Mouse (Mus musculus) spleen, adult 2 months (tissue): ENCODE data around the gene Ust. TPM values are rescaled to one million over a fixed set of nuclear protein-coding genes. Genes with fewer than 3 reads are reported as not detected.

Experiments used
- DNase-seq, 2 experiments: peaks; one replicate each; pipeline versions ENCODE4 v3.0.0 to v3.0.0-alpha.2; 2012 to 2021; ENCODE audit warnings: low spot score in 2 of 2, low read depth in 1 of 2
- H3K27ac ChIP-seq: fragments of 200-500 bp; 2 replicates; pipeline ENCODE4 v1.5.1; 2012; ENCODE audit warnings: low read length, inconsistent platforms; ENCODE audit not compliant: insufficient read depth
- H3K27me3 ChIP-seq: fragments of 200-500 bp; 2 replicates; pipeline ENCODE4 v1.6.1; 2012; ENCODE audit warnings: mild to moderate bottlenecking, moderate library complexity, low read length, inconsistent platforms; ENCODE audit not compliant: control insufficient read depth, insufficient read depth
- H3K36me3 ChIP-seq: fragments of 200-500 bp; 2 replicates; pipeline ENCODE4 v1.6.1; 2012; ENCODE audit warnings: mild to moderate bottlenecking, low read length, inconsistent platforms; ENCODE audit not compliant: control insufficient read depth, insufficient read depth
- H3K4me1 ChIP-seq: fragments of 200-500 bp; 2 replicates; pipeline ENCODE4 v1.6.1; 2011; ENCODE audit warnings: inconsistent platforms; ENCODE audit not compliant: control insufficient read depth, insufficient read depth, insufficient read length
- H3K4me3 ChIP-seq: fragments of 200-500 bp; 2 replicates; pipeline ENCODE4 v1.5.1; 2011; ENCODE audit warnings: mild to moderate bottlenecking, inconsistent platforms; ENCODE audit not compliant: insufficient read depth, insufficient read length; ENCODE audit errors: extremely low read depth
- CTCF ChIP-seq: fragments of 200-500 bp; IDR thresholded peaks from 2 replicates; pipeline ENCODE4 v1.5.1; 2011; ENCODE audit warnings: mild to moderate bottlenecking, inconsistent platforms; ENCODE audit not compliant: insufficient read depth, insufficient read length, insufficient replicate concordance; ENCODE audit errors: extremely low read depth
- POLR2A ChIP-seq: fragments of 200-500 bp; IDR thresholded peaks from 2 replicates; pipeline ENCODE4 v1.6.1; 2011; ENCODE audit warnings: low read depth, low read length, inconsistent platforms
- WGBS: fragments of 180-500 bp; shearing (Covaris S2); methylation state at CpG from one replicate; pipeline ENCODE4 v1.1.7; 2018; 5-methylcytosine and 5-hydroxymethylcytosine counted together
- polyA plus RNA-seq: library from polyadenylated mRNA; depleted of rRNA; stranded (reverse); fragments of >200 nt; gene quantifications from 2 replicates; pipeline ENCODE4 v1.2.3, GENCODE M21; 2012

Gene Ust
- polyA plus RNA-seq, 1 experiment: 1.9 TPM

DNA sequence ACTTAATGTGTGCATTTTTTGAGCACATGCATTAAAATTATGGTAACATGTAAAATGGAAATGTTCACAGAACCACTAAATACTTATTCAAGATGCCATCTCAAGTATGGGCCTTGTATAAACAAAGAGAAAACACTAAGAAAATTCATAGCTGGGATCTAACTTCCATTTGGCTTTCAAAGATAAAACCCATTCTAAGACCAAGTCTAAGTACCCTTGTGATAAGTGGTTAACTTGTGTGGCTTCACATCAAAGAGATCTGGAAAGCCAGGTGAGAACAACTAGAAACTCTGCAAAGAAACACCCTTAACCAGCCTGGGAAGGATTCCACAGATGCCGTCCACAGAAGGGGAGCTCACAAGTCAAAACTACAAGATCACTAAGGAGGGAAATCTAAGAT is 53.4 kb downstream of the Ust start:
- no peaks in the 10 kb centered on the region for H3K4me1 ChIP-seq
- WGBS: 87% methylated on average over 1 of the region's 1 CpGs
- no peak overlapping the region for H3K4me3 ChIP-seq
- H3K27me3 ChIP-seq: no peaks in the 10 kb centered on the region
- no peaks in the 10 kb centered on the region for H3K36me3 ChIP-seq
- no peak for DNase-seq
- H3K27ac ChIP-seq: no peak overlapping the region
- TF ChIP-seq POLR2A: no peak
- TF ChIP-seq CTCF: no peak

DNA sequence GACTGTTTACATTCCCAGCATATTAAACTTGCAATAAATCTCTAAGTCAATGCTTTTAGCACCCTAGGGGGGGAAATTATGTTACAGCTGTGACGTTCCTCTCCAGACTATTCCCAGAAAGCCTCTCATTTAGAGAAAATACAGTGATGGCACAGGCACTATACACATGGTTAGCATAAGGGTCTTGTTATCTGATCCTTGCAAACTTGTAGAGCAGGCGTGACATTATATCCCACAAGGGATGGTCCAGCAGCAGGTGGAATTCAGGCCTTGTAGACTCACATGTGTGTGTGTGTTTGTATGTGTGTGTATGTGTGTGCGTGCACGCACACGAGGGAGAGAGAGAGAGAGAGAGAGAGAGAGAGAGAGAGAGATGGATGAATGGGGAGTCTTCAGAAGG is 57.3 kb downstream of the Ust start:
- no peaks in the 10 kb centered on the region for H3K36me3 ChIP-seq

DNA sequence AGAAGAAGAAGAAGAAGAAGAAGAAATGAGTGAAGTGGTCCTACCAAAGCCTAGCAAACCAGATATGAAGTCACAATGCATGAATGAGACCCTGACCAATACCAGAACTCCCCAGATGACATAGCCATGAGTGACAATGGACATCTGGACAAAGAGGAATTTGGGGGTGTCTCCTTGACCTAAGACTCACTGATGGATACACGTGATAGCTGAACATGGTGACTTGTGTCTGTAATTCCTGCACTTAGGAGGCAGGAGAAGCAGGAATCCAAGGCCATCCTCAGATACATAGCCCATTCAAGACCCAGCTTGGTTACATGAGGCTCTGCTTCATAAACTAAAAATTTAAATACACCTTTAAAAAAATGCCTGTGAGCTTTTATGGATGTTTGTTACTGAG is 63.9 kb downstream of the Ust start:
- no peak for DNase-seq
- 58% methylated on average over 1 of the region's 1 CpGs for WGBS

More for the DNA sequence above, 57.3 kb downstream of the Ust start:
- DNase-seq: no peak
- no peak for TF ChIP-seq POLR2A
- TF ChIP-seq CTCF: no peak
- 84% methylated on average over 5 of the region's 5 CpGs for WGBS
- Histone ChIP-seq H3K27ac (no peak overlapping the region), H3K27me3 (no peaks in the 10 kb centered on the region), H3K4me3 (no peak overlapping the region), H3K4me1 (no peaks in the 10 kb centered on the region)

DNA sequence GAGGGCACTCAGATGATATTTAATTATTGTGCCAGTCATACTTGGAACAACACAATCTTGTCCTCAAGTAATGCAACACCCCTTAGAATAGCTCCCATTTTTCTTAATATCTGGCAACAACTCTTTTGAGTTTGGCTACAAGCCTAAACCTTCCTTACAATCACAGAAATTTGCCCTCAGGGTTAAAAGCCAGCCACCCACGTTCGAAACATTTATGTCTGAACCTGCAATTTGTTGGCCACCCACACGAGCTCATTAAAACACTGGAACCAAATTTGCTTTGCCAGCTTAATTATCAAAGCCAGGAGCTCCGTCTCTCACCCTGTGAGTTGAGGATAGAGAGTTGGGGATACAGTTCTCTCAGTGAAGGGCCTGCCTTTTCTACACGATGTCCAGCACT is 70.9 kb downstream of the Ust start:
- TF ChIP-seq POLR2A (no peak), CTCF (no peak)
- DNase-seq: no peak
- Histone ChIP-seq H3K27ac (no peak overlapping the region), H3K27me3 (no peaks in the 10 kb centered on the region), H3K4me3 (no peak overlapping the region), H3K4me1 (no peaks in the 10 kb centered on the region), H3K36me3 (no peaks in the 10 kb centered on the region)
- WGBS: 80% methylated on average over 5 of the region's 5 CpGs

More for the DNA sequence above, 63.9 kb downstream of the Ust start:
- TF ChIP-seq POLR2A: no peak
- TF ChIP-seq CTCF: no peak
- no peak overlapping the region for H3K27ac ChIP-seq
- no peaks in the 10 kb centered on the region for H3K27me3 ChIP-seq
- no peaks in the 10 kb centered on the region for H3K36me3 ChIP-seq
- no peaks in the 10 kb centered on the region for H3K4me1 ChIP-seq
- no peak overlapping the region for H3K4me3 ChIP-seq

DNA sequence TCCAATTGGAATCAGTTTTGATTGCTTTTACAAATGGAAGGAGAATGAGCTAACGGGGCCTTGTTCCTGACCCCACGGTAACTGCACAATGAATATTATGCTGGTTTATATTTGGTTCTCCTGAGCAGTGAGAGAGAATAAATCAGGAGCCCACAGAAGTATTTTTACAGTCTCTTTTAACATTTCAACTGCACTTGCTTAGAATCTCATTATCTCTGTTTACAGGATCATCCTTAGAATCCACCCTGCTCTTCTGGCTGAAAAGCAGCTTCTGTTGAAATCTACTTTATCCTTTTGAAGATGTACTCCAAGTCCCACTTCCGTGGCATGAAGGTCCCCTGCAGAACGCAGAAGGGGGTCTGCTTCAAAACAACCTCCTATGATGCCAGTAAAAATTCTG is 71.7 kb downstream of the Ust start:
- no peak overlapping the region for H3K27ac ChIP-seq
- TF ChIP-seq POLR2A (no peak), CTCF (no peak)
- no peak overlapping the region for H3K4me3 ChIP-seq
- 81% methylated on average over 4 of the region's 4 CpGs for whole genome bisulfite sequencing
- no peaks in the 10 kb centered on the region for H3K36me3 ChIP-seq
- DNase-seq: no peak
- H3K27me3 ChIP-seq: no peaks in the 10 kb centered on the region
- H3K4me1 ChIP-seq: no peaks in the 10 kb centered on the region

DNA sequence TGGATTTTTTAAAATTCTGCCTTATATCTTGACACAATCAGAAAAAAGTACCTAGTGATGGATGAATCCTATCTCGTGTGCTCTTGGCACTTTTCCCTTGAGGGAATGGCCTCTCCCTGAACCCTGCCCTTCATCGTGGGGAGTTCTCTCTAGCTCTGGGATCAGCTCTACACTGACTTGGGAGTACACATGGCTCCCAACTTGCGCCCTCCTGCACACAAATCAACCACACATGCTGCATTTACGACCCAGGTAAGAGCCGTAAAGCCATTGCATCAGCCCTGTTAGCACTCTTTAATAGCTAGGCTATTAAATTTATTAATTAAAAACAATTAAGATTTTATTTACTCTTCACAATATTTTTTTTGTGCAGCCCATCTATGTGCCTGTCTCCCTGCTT is 74.6 kb downstream of the Ust start:
- 86% methylated on average over 5 of the region's 5 CpGs for WGBS
- H3K4me1 ChIP-seq: no peaks in the 10 kb centered on the region

DNA sequence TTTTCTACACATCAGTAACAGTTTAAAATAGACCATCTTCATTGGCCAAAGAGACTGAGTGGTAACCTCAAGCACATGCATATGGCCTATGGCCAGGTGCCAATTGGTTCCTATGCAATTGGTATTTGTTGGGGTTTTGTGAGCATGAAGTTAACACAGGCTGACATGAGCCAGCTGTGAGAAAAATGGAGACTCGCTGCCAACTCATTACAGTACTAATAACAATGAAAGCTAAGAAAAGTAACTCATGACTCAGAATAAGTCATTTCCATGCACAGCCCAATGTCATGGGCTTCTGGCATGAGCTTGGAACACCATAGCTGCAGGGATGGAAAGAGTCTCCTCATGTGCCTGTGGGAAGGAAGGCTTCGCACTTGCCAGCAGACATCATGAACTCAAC is 86.8 kb downstream of the Ust start:
- DNase-seq: no peak
- Histone ChIP-seq H3K4me3 (no peak overlapping the region), H3K27me3 (no peaks in the 10 kb centered on the region), H3K27ac (no peak overlapping the region), H3K4me1 (no peaks in the 10 kb centered on the region), H3K36me3 (no peaks in the 10 kb centered on the region)
- 82% methylated on average over 2 of the region's 2 CpGs for WGBS
- TF ChIP-seq POLR2A (no peak), CTCF (no peak)

More for the DNA sequence above, 74.6 kb downstream of the Ust start:
- no peak for DNase-seq
- Histone ChIP-seq H3K27ac (no peak overlapping the region), H3K36me3 (no peaks in the 10 kb centered on the region), H3K4me3 (no peak overlapping the region), H3K27me3 (no peaks in the 10 kb centered on the region)
- TF ChIP-seq CTCF: no peak
- no peak for TF ChIP-seq POLR2A
